Mouse (Mus musculus) naive thymus-derived CD4-positive, alpha-beta T cell, adult 2 months (primary cell): ENCODE results near the gene Rtn3.
"Not testable (repeated sequence)": the region's sequence is repeated elsewhere in the genome, so short reads cannot be mapped to it uniquely, and the experiment has no call there.

Source experiments
- DNase-seq: peaks from one replicate; pipeline ENCODE4 v3.0.0-alpha.2; 2011; ENCODE audit warnings: low read depth

Gene Rtn3

GRCm38 (mm10) chr19:7421602-7422591 is 61.2 kb downstream of the Rtn3 start:
- no peak for DNase-seq

GRCm38 (mm10) chr19:7420841-7421601 is 62.1 kb downstream of the Rtn3 start:
- DNase-seq, result no peak

- DNase-seq, result no peak
Observed at GRCm38 (mm10) chr19:7420108-7420507, 63.0 kb downstream of the Rtn3 start.

- DNase-seq, result no peak
Observed at GRCm38 (mm10) chr19:7419134-7419533, 63.9 kb downstream of the Rtn3 start.

GRCm38 (mm10) chr19:7417911-7418849 is 64.9 kb downstream of the Rtn3 start:
- DNase-seq, result peak; percentile 76

- peak; percentile 39 for DNase-seq
Observed at GRCm38 (mm10) chr19:7416834-7417735, 66.0 kb downstream of the Rtn3 start, which contains the start of gene 2700081O15Rik. TSS of gene 2700081O15Rik (plus strand) at chr19:7417625.

- DNase-seq, result no peak
Observed at GRCm38 (mm10) chr19:7415916-7416833, 66.9 kb downstream of the Rtn3 start.

- no peak for DNase-seq
Observed at GRCm38 (mm10) chr19:7412361-7412760, 70.7 kb downstream of the Rtn3 start.

GRCm38 (mm10) chr19:7404623-7405229 is 78.4 kb downstream of the Rtn3 start:
- DNase-seq, result no peak

- DNase-seq, result no peak
Observed at GRCm38 (mm10) chr19:7400635-7401034, 82.4 kb downstream of the Rtn3 start.

- DNase-seq, result not testable (repeated sequence)
Observed at GRCm38 (mm10) chr19:7398898-7399297, 84.2 kb downstream of the Rtn3 start.

GRCm38 (mm10) chr19:7396867-7397826 is 85.9 kb downstream of the Rtn3 start:
- DNase-seq, result peak; percentile 44

- DNase-seq, result no peak
Observed at GRCm38 (mm10) chr19:7388488-7388887, 94.6 kb downstream of the Rtn3 start.

GRCm38 (mm10) chr19:7386042-7386441 is 97.0 kb downstream of the Rtn3 start:
- no peak for DNase-seq

- DNase-seq, result peak; percentile 94
Observed at GRCm38 (mm10) chr19:7382903-7383865, 99.9 kb downstream of the Rtn3 start, which contains the start of gene Spindoc. TSS of gene Spindoc (minus strand) at chr19:7382994.

- DNase-seq, result peak; percentile 60
Observed at GRCm38 (mm10) chr19:7382248-7382902, 100.7 kb downstream of the Rtn3 start.
